Mouse (Mus musculus) CH12.LX (cell line): ENCODE data around the gene Msi2. TPM values are rescaled to one million over a fixed set of nuclear protein-coding genes. Genes with fewer than 3 reads are reported as not detected.

Experiments
- DNase-seq: peaks from one replicate; pipeline ENCODE4 v3.0.0-alpha.2; 2013; ENCODE audit errors: extremely low read depth
- H3K27ac ChIP-seq: 2 replicates; pipeline ENCODE4 v1.5.1; 2012; ENCODE audit warnings: low read depth, mild to moderate bottlenecking, control low read depth, moderate library complexity; ENCODE audit not compliant: insufficient read depth
- H3K27me3 ChIP-seq: replicated peaks from 2 replicates; pipeline ENCODE3; 2012; ENCODE audit warnings: inconsistent platforms
- H3K36me3 ChIP-seq, 2 experiments: replicated peaks in 1 of 2; 2 replicates each; pipeline versions ENCODE3 to v1.6.1; 2012; ENCODE audit warnings: inconsistent platforms in 1 of 2, low read length in 1 of 2, mild to moderate bottlenecking in 1 of 2, mixed read lengths in 1 of 2, moderate library complexity in 1 of 2; ENCODE audit not compliant: control insufficient read depth in 1 of 2, insufficient read depth in 1 of 2
- H3K4me1 ChIP-seq, 2 experiments: 2 replicates each; pipeline ENCODE4 v1.6.1; 2012; ENCODE audit warnings: inconsistent platforms in 1 of 2, moderate library complexity in 1 of 2; ENCODE audit not compliant: insufficient read depth in 2 of 2, control insufficient read depth in 1 of 2
- H3K4me2 ChIP-seq: 2 replicates; pipeline ENCODE4 v1.6.1; 2012; ENCODE audit warnings: low read depth, mild to moderate bottlenecking, control low read depth; ENCODE audit not compliant: poor library complexity, insufficient read depth, severe bottlenecking
- H3K4me3 ChIP-seq, 3 experiments: fragments of 150-350 bp in 1 of 3; sonication (generic) in 1 of 3; replicated peaks in 1 of 3; 2 replicates each; pipeline versions ENCODE3 to v1.5.1; 2011 to 2012; ENCODE audit warnings: low read depth in 2 of 3, low read length in 2 of 3, mild to moderate bottlenecking in 2 of 3, moderate library complexity in 2 of 3, control low read depth in 1 of 3, improper control_type of control experiment in 1 of 3, inconsistent platforms in 1 of 3, mixed read lengths in 1 of 3; ENCODE audit not compliant: poor library complexity in 1 of 3
- H3K79me2 ChIP-seq: replicated peaks from 2 replicates; pipeline ENCODE4 v1.6.1; 2012; ENCODE audit warnings: mild to moderate bottlenecking, moderate library complexity; ENCODE audit not compliant: control insufficient read depth, poor library complexity, insufficient read depth, severe bottlenecking; ENCODE audit errors: extremely low read depth
- H3K9ac ChIP-seq: 2 replicates; pipeline ENCODE4 v1.6.1; 2012; ENCODE audit warnings: low read depth, mild to moderate bottlenecking, control low read depth, moderate library complexity; ENCODE audit not compliant: insufficient read depth
- H3K9me3 ChIP-seq: replicated peaks from 2 replicates; pipeline ENCODE3; 2012; ENCODE audit warnings: low read length, inconsistent platforms, mixed read lengths
- CHD1 ChIP-seq: IDR thresholded peaks from 2 replicates; pipeline ENCODE4 v1.6.1; 2012; ENCODE audit warnings: low read depth, low read length, improper control_type of control experiment, inconsistent platforms
- CTCF ChIP-seq, 2 experiments: IDR thresholded peaks in 1 of 2; conservative IDR thresholded peaks in 1 of 2; 2 replicates each; pipeline ENCODE4 v1.5.1; 2011 to 2012; ENCODE audit warnings: low read depth in 2 of 2, low read length in 2 of 2, improper control_type of control experiment in 1 of 2, inconsistent platforms in 1 of 2, mild to moderate bottlenecking in 1 of 2, moderate library complexity in 1 of 2
- ELF1 ChIP-seq: IDR thresholded peaks from 2 replicates; pipeline ENCODE4 v1.6.1; 2014; ENCODE audit warnings: low read depth, mild to moderate bottlenecking, inconsistent platforms, low read length, improper control_type of control experiment
- IRF4 ChIP-seq: IDR thresholded peaks from 2 replicates; pipeline ENCODE4 v1.6.1; 2014; ENCODE audit warnings: low read depth, mild to moderate bottlenecking, inconsistent platforms, low read length, improper control_type of control experiment
- JUN ChIP-seq: IDR thresholded peaks from 2 replicates; pipeline ENCODE4 v1.6.1; 2011; ENCODE audit warnings: low read depth, mild to moderate bottlenecking, low read length, improper control_type of control experiment, moderate library complexity; ENCODE audit not compliant: insufficient read depth
- JUND ChIP-seq: conservative IDR thresholded peaks from 2 replicates; pipeline ENCODE4 v1.6.1; 2011; ENCODE audit warnings: low read depth, low read length, improper control_type of control experiment
- MXI1 ChIP-seq: IDR thresholded peaks from 2 replicates; pipeline ENCODE4 v1.6.1; 2011; ENCODE audit warnings: mild to moderate bottlenecking, low read depth, low read length, improper control_type of control experiment
- MYC ChIP-seq: IDR thresholded peaks from 2 replicates; pipeline ENCODE4 v1.6.1; 2011; ENCODE audit warnings: low read depth, mild to moderate bottlenecking, improper control_type of control experiment, low read length
- POLR2A ChIP-seq: IDR thresholded peaks from 2 replicates; pipeline ENCODE4 v1.6.1; 2011; ENCODE audit warnings: low read depth, mild to moderate bottlenecking, improper control_type of control experiment, low read length
- POLR2AphosphoS2 ChIP-seq: IDR thresholded peaks from 2 replicates; pipeline ENCODE4 v1.6.1; 2011; ENCODE audit warnings: low read depth, low read length, improper control_type of control experiment
- SIN3A ChIP-seq: IDR thresholded peaks from 2 replicates; pipeline ENCODE4 v1.6.1; 2012; ENCODE audit warnings: low read length, improper control_type of control experiment, inconsistent platforms
- TBP ChIP-seq: conservative IDR thresholded peaks from 2 replicates; pipeline ENCODE4 v1.6.1; 2011; ENCODE audit warnings: low read depth, low read length, improper control_type of control experiment
- ZMIZ1 ChIP-seq: IDR thresholded peaks from 2 replicates; pipeline ENCODE4 v1.6.1; 2012; ENCODE audit warnings: low read depth, mild to moderate bottlenecking, inconsistent platforms, low read length, improper control_type of control experiment
- dilution Hi-C: fragments of 300-500 bp; cut with MboI; formaldehyde crosslinking; loops from 2 replicates; pipeline ENCODE4 v1.14.3; 2020; ENCODE audit warnings: low sequenced_read_pairs; ENCODE audit not compliant: extremely low pct_unique_long_range_greater_than_20kb, extremely low pct_ligation_motif_present
- in situ Hi-C: fragments of 300-500 bp; cut with MboI; formaldehyde crosslinking; loops from 3 replicates; pipeline ENCODE4 v1.14.3; 2019; ENCODE audit warnings: low sequenced_read_pairs, low pct_ligation_motif_present, low pct_unique_long_range_greater_than_20kb, mixed read lengths
- polyA plus RNA-seq: library from polyadenylated mRNA; unstranded; fragments of >175 nt; gene quantifications from 2 replicates; pipeline ENCODE4 v1.2.1, GENCODE M21; 2012; ENCODE audit warnings: low read depth; ENCODE audit not compliant: insufficient read length
- total RNA-seq, 2 experiments: library from RNA; depleted of rRNA; stranded (reverse); fragments of 300-350 nt in 1 of 2; fragments of >200 nt in 1 of 2; gene quantifications; 2 replicates each; pipeline ENCODE4 v1.2.3; 2012 to 2014

Msi2 gene
- total and polyA plus RNA-seq, 3 experiments, result 40.3 to 73.1 (median 52.6) TPM

DNA sequence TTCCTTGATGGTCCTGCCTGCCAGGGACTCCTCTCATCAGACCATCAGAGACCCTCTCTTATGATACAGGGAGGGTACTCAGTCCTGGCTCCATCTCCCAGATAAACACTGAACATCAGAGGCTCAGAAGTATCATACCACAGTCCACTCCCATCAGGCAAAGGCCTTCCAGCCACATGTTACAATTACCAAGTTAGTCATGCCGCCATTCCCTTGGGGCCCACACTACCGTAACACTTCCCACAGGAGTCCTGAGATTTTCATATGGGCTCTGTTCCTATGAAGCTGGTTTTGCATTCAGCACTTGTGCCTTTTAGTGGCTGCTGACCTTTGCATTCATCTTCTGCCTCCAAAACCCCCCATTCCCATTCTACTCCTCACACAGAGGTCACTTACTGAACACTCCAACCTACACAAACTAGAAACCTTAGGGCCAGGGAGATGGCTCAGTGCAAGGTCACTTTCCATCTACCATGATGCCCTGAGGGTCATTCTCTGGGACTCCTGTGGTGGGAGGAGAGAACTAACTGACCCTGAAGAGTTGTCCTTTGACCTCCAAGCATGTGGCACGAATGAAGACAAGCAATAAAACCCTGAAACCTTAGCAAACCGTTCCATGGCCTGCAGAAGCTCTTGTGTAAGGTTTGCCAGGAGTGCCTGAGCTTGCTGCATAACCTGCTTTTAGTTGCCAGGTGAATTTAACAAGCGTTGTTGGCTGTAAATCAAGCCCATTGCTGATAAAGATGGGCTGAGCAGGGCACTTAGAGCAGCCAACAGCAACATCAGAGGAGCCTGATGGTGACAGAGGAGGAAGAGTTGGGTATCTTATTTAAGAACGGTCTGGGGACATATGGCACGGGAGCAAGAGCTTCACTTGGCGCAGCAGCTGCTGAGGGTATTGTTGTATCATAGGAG, 323.0 kb downstream of the Msi2 start:
- TF ChIP-seq MXI1 (no peak), SIN3A (no peak), CTCF (conservative IDR thresholded peaks at IDR 0.05 in 1 of 2, IDR thresholded peaks at IDR 0.05 in 1 of 2; ENCODE audit: low read depth in 2 of 2, low read length in 2 of 2) (no peak), JUN (no peak), JUND (no peak), IRF4 (no peak)
- no peak for DNase-seq
- dilution Hi-C loops (no loop called here), in situ Hi-C loops (no loop called here)
- H3K27ac ChIP-seq, result no peak overlapping the region
- no peak overlapping the region for H3K9ac ChIP-seq
- peaks cover 9 to 30% of the 10 kb centered on the region in 2 experiments for H3K4me1 ChIP-seq
- H3K4me3 ChIP-seq, result no peak overlapping the region
- no peaks in the 10 kb centered on the region for H3K27me3 ChIP-seq
- H3K4me2 ChIP-seq, result no peak overlapping the region
- H3K9me3 ChIP-seq, result no peaks in the 10 kb centered on the region
- H3K36me3 ChIP-seq, result peaks cover 16 to 67% of the 10 kb centered on the region in 2 experiments
- H3K79me2 ChIP-seq, result no peaks in the 10 kb centered on the region

DNA sequence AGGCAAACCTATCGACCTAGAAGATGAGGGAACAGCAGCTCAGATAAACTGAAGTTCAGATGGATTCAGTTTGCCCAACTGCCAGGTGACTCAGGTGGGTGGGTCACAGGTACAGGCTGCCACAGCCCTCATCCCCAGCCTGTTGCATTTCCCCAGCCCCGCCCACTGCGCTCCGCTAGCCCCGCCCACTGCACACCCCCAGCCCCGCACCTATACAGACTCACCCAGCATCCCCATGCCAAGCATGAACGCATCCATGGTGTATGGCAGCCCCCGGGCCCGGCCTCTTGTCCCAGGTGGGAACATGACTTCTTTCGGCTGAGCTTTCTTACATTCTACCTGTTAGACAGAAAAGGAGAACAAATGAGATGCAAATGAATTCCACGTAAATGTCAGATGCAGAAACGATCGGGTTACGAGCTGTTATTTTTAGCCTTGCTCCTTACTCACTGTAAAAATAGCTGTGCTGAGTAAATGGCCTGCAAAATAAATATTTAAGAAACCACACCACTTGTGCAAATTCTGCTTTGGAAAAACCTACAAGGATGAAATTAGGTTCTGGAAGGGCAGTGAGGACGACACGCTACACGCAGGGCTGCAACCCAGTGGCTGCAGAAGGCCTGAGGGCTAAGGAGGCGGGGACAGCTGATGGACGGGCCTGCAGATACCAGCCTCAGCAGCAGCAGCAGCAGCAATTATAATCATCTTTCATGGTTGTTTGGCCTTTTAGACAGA, 323.8 kb downstream of the Msi2 start:
- in situ Hi-C loops (no loop called here), dilution Hi-C loops (no loop called here)
- Histone ChIP-seq H3K79me2 (no peaks in the 10 kb centered on the region), H3K4me1 (peaks cover 7 to 25% of the 10 kb centered on the region in 2 experiments), H3K4me2 (no peak overlapping the region), H3K9ac (no peak overlapping the region), H3K9me3 (no peaks in the 10 kb centered on the region), H3K36me3 (peaks cover 16 to 66% of the 10 kb centered on the region in 2 experiments), H3K27me3 (no peaks in the 10 kb centered on the region), H3K4me3 (no peak overlapping the region), H3K27ac (no peak overlapping the region)
- DNase-seq, result no peak
- TF ChIP-seq POLR2AphosphoS2 (no peak), CHD1 (no peak), ELF1 (no peak)

DNA sequence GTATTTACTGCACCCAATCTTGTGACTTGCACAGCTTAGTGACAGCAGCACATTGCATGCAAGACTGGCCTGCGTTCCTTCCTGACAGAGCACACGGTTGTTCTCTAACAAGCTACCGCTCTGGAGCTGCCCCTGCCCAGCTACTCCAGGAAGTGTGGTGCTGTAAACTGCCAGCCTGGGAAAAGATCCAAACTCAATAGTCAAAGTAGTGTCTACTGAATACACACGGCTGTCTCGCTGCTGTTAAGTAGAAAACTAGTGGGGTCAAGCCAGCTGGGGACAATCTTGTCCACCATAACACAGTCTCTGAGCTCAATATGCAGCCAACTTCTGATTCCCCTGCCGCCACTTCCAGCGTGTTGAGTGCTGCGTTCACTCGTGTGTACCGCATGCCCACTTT, 325.6 kb downstream of the Msi2 start:
- dilution Hi-C loops (no loop called here), in situ Hi-C loops (no loop called here)
- Histone ChIP-seq H3K27me3 (no peaks in the 10 kb centered on the region), H3K9ac (no peak overlapping the region), H3K4me3 (no peak overlapping the region), H3K79me2 (no peaks in the 10 kb centered on the region), H3K9me3 (no peaks in the 10 kb centered on the region), H3K36me3 (peaks cover 16 to 71% of the 10 kb centered on the region in 2 experiments), H3K4me1 (peaks cover 7 to 21% of the 10 kb centered on the region in 2 experiments), H3K4me2 (no peak overlapping the region), H3K27ac (no peak overlapping the region)
- TF ChIP-seq POLR2A (no peak), MYC (no peak), ELF1 (no peak), TBP (no peak), JUN (no peak), ZMIZ1 (no peak)
- DNase-seq, result no peak
